Mouse (Mus musculus) stomach, embryonic 16.5 days (tissue): ENCODE measurements around the gene Gpr146. TPM values are rescaled to one million over a fixed set of nuclear protein-coding genes. Genes with fewer than 3 reads are reported as not detected.
A peak's percentile ranks its signal among the peaks of the same experiment; 100 is the strongest.

ENCODE experiments used
- ATAC-seq: fragments of 200-750 bp; cut with Nextera tagmentation; 2 replicates; pipeline ENCODE4 v1.8.0; 2017; ENCODE audit warnings: moderate number of reproducible peaks, moderate TSS enrichment; ENCODE audit not compliant: insufficient read depth, low FRiP score
- H3K27ac ChIP-seq: fragments of 300-500 bp; sonication (generic); 2 replicates; pipeline ENCODE4 v1.5.1; 2014; ENCODE audit warnings: low read length
- H3K27me3 ChIP-seq: fragments of 300-500 bp; sonication (generic); 2 replicates; pipeline ENCODE4 v1.6.1; 2014; ENCODE audit warnings: low read length, control low read depth, mixed read lengths; ENCODE audit not compliant: control insufficient read depth, insufficient read depth
- H3K36me3 ChIP-seq: fragments of 300-500 bp; sonication (generic); 2 replicates; pipeline ENCODE4 v1.6.1; 2014; ENCODE audit warnings: low read length; ENCODE audit not compliant: control insufficient read depth, insufficient read depth
- H3K4me1 ChIP-seq: fragments of 300-500 bp; sonication (generic); 2 replicates; pipeline ENCODE4 v1.6.1; 2014; ENCODE audit warnings: low read length, control low read depth, mixed read lengths; ENCODE audit not compliant: control insufficient read depth, insufficient read depth
- H3K4me2 ChIP-seq: fragments of 300-500 bp; sonication (generic); 2 replicates; pipeline ENCODE4 v1.6.1; 2014; ENCODE audit warnings: low read depth, low read length, mixed read lengths
- H3K4me3 ChIP-seq: fragments of 300-500 bp; sonication (generic); replicated peaks from 2 replicates; pipeline ENCODE4 v1.5.1; 2014; ENCODE audit warnings: mild to moderate bottlenecking, low read length
- H3K9ac ChIP-seq: fragments of 300-500 bp; sonication (generic); 2 replicates; pipeline ENCODE4 v1.6.1; 2014; ENCODE audit warnings: low read length
- H3K9me3 ChIP-seq: fragments of 300-500 bp; sonication (generic); replicated peaks from 2 replicates; pipeline ENCODE4 v1.6.1; 2016; ENCODE audit warnings: low read length, control low read depth; ENCODE audit not compliant: control insufficient read depth
- WGBS: fragments of 180-500 bp; shearing (Covaris S2); extraction: QIAGEN DNeasy Blood & Tissue Kit; methylation state at CpG from one replicate; pipeline ENCODE4 v1.1.7; 2014; 5-methylcytosine and 5-hydroxymethylcytosine counted together
- polyA plus RNA-seq: library from polyadenylated mRNA; unstranded; fragments of >200 nt; fragmentation: Nextera tagmentation; extraction: Ambion mirVana; gene quantifications from 2 replicates; pipeline ENCODE4 v1.2.1, GENCODE M21; 2015

Gpr146 gene
- polyA plus RNA-seq, 1 experiment from 2014 or later, result 4.2 TPM

DNA sequence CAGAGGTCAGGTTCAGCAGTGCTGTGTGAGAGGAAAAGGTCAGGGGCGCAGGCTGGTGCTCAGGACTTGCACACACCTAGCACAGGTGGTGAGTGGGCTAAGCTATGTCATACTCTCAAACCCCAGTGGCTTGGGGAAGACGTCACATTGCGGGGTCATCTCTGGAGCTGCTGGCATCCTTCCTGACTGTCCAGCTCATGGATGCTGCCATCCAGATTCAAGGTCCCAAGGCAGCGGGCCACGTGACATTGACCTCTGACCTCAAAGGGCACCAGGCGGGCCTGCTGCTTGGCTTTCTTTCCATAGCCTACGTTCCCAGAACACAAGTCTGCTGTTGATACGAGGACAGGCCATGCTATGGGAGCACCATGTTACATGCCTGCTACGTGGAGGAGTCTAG is 49.5 kb downstream of the Gpr146 start:
- Histone ChIP-seq H3K9me3 (no peaks in the 10 kb centered on the region), H3K4me1 (peaks cover 27% of the 10 kb centered on the region), H3K9ac (no peak overlapping the region), H3K36me3 (no peaks in the 10 kb centered on the region), H3K27me3 (no peaks in the 10 kb centered on the region), H3K4me3 (no peak overlapping the region), H3K4me2 (no peak overlapping the region), H3K27ac (no peak overlapping the region)
- WGBS, result 79% methylated on average over 9 of the region's 9 CpGs
- ATAC-seq, result no peak

DNA sequence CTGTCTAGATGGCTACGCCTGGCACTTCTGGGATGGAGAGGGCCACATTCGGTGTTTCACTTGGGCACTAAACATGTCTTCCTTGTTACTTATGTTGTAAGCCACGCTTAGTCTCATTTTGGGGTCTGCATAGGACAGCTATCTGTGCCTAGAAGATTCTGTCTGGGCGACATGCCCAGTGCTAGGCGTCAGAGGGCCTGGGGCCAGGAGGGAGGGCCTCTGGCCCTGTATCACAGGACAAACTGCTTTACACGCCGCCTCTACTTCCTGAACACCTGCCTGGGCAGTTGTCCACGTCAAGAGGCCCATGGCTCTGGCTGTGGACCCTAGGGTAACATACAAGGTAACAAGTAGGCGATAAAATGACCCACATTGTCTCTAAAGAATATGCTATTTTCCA is 50.5 kb downstream of the Gpr146 start:
- H3K36me3 ChIP-seq, result no peaks in the 10 kb centered on the region
- no peak overlapping the region for H3K4me2 ChIP-seq
- H3K4me3 ChIP-seq, result no peak overlapping the region
- H3K9ac ChIP-seq, result no peak overlapping the region
- no peaks in the 10 kb centered on the region for H3K9me3 ChIP-seq
- WGBS, result 58% methylated on average over 9 of the region's 9 CpGs
- H3K27ac ChIP-seq, result peak overlapping the region; percentile 2; the same call in 1 of the 2 replicates
- peaks cover 22% of the 10 kb centered on the region for H3K4me1 ChIP-seq
- ATAC-seq, result peak; percentile 38; the same call in 1 of the 2 replicates
- H3K27me3 ChIP-seq, result no peaks in the 10 kb centered on the region

DNA sequence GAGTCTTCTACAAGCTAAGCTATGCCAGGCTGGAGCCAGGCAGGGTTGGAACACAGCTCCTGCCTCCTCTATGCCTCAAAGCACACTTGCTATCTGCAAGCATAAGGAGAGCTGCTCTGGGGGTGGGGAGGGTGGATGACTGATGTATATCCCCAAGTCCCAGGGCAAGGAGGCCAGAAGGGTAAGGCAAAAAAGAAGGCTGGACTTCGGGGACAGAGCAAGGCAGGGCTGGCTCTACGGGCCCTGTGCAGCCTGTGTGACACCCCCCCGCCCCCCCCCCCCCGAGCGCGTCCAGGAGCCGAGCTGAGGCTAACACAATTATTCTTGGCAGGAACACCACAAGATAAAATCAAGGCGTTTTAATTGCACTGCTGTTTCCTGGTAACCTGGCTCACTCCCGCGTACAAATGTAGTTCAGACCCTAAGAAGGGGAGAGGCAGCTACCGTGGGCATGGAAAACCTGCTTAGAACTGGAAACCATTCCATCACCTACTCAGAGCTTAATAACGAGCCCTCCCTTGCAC is 52.4 kb downstream of the Gpr146 start:
- 28% methylated on average over 12 of the region's 12 CpGs for WGBS
- Histone ChIP-seq H3K4me2 (no peak overlapping the region), H3K27me3 (no peaks in the 10 kb centered on the region), H3K9ac (peak overlapping the region; percentile 39; the same call in 1 of the 2 replicates), H3K36me3 (no peaks in the 10 kb centered on the region), H3K4me3 (no peak overlapping the region), H3K4me1 (peaks cover 14% of the 10 kb centered on the region; the same call in 1 of the 2 replicates), H3K9me3 (no peaks in the 10 kb centered on the region), H3K27ac (peak overlapping the region; percentile 58; the same call in 1 of the 2 replicates)
- ATAC-seq, result peak; percentile 49; the same call in 1 of the 2 replicates

DNA sequence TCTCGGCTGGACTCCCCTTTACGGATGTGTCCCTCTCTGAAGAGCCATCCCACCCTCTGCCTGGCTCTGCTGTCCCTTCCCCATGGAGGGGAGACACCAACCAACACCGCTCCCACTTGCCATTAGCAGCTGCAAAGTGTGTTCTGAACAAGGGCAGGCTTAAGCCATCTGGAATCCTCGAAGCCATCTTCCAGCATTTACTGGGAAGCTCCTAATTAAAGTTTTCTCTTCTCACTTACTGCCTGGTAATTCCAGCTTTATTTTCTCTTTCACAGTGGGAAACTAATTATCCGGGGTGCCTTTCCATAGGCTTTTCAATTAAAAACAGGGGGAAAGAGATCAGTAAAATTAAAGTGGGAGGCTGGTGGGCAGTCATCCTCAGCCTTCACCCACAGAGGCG is 54.8 kb downstream of the Gpr146 start:
- no peak overlapping the region for H3K4me2 ChIP-seq
- no peak overlapping the region for H3K9ac ChIP-seq
- H3K9me3 ChIP-seq, result no peaks in the 10 kb centered on the region
- H3K27ac ChIP-seq, result no peak overlapping the region
- no peaks in the 10 kb centered on the region for H3K36me3 ChIP-seq
- peaks cover 11% of the 10 kb centered on the region; the same call in 1 of the 2 replicates for H3K4me1 ChIP-seq
- no peak overlapping the region for H3K4me3 ChIP-seq
- 86% methylated on average over 6 of the region's 6 CpGs for WGBS
- no peaks in the 10 kb centered on the region for H3K27me3 ChIP-seq
- ATAC-seq, result no peak

DNA sequence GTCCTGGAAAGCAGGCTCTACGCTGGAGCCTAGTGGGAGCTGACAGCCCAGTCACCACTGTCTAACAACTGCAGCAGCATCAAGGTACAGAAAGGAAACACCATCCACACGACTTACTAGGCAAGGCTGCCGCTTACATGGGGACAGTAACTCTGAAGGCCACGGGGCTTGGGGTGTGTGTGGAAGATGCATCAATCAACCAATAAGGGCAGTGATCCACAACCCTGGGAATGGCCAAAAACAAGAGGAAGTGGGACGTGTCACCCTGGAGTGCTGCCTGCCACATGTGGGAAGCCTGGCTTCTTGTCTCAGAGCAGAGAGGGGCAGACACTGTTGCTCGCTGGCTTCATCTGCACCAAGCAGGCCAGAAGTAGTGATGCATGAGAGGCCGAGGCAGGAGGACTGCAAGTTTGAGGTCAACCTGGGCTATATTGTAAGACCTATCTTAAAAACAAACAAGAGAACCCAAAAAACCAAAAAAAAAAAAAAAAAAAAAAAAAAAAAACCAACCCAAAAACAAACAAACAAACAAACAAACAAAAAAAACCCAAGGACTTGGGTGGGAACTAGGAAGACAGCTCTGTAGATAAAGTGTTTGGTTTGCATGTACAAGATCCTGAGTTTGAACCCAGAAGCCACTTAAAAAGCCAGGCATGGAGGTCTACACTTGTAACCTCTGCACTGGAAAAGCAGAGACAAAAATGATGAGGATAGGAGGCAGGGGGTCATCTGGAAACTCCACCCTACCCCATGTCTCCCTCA is 55.4 kb downstream of the Gpr146 start:
- Histone ChIP-seq H3K4me3 (no peak overlapping the region), H3K27ac (no peak overlapping the region), H3K27me3 (no peaks in the 10 kb centered on the region), H3K4me2 (no peak overlapping the region), H3K4me1 (peaks cover 10% of the 10 kb centered on the region; the same call in 1 of the 2 replicates), H3K9ac (no peak overlapping the region), H3K9me3 (no peaks in the 10 kb centered on the region), H3K36me3 (no peaks in the 10 kb centered on the region)
- WGBS, result 77% methylated on average over 7 of the region's 7 CpGs
- ATAC-seq, result no peak

DNA sequence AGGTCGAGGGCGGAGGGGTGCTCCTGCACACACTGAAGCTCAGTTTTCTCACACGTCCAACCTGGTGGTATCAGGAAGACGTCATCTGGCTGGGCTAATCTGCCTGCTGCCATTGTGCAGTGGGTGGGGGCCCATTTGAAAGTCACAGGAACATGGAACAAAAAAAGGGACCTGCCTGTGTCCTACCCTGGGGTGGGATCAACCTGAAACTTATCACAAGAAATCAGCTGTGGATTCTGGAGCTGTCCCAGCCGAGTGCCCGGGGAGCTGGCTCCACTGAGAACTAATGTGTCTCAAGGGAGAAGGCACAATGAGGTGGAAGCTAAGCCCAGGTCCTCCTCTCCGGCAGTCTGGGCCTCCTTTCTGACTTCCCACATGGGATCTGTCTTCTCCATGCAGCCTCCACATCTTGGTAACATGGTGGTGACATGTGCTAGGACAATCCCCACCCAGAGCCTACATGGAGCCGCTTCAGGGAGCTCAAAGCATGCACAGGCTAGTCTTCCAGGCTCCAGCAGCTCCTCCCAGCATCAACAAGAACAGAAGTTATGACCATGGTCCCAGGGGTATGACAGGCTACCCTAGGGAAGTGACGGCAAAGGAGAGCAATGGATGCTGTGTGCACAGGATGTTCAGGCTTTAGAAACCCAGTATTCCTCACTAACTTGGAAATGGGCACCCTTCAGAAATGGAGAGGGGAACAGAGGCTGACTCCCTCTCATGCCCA is 56.5 kb downstream of the Gpr146 start:
- no peak for ATAC-seq
- Histone ChIP-seq H3K9ac (no peak overlapping the region), H3K4me2 (no peak overlapping the region), H3K27ac (no peak overlapping the region), H3K4me1 (peaks cover 13% of the 10 kb centered on the region; the same call in 1 of the 2 replicates), H3K4me3 (no peak overlapping the region), H3K9me3 (no peaks in the 10 kb centered on the region), H3K36me3 (no peaks in the 10 kb centered on the region), H3K27me3 (no peaks in the 10 kb centered on the region)
- 71% methylated on average over 9 of the region's 9 CpGs for WGBS

DNA sequence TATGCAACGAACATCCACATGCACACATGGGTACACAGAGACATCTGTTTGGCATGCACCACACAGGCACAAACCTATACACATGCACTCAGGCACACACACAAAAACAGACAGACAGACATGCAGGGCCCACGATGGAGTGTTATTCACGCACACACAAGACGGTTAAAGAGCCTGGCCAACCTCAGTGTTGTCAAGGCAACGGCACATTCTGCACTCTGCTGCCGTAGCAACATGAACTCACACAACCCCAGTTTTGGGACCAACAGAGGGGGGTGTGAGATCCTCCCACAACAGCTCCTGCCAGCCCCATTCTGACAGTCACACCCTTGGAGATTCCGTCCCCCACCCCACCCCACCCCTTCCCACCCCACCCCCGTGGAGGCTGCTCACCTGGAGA is 57.4 kb downstream of the Gpr146 start:
- no peak overlapping the region for H3K27ac ChIP-seq
- H3K4me1 ChIP-seq, result peaks cover 7% of the 10 kb centered on the region; the same call in 1 of the 2 replicates
- H3K36me3 ChIP-seq, result no peaks in the 10 kb centered on the region
- H3K27me3 ChIP-seq, result no peaks in the 10 kb centered on the region
- ATAC-seq, result no peak
- no peaks in the 10 kb centered on the region for H3K9me3 ChIP-seq
- WGBS, result 41% methylated on average over 8 of the region's 8 CpGs
- H3K9ac ChIP-seq, result no peak overlapping the region
- no peak overlapping the region for H3K4me2 ChIP-seq
- H3K4me3 ChIP-seq, result no peak overlapping the region

DNA sequence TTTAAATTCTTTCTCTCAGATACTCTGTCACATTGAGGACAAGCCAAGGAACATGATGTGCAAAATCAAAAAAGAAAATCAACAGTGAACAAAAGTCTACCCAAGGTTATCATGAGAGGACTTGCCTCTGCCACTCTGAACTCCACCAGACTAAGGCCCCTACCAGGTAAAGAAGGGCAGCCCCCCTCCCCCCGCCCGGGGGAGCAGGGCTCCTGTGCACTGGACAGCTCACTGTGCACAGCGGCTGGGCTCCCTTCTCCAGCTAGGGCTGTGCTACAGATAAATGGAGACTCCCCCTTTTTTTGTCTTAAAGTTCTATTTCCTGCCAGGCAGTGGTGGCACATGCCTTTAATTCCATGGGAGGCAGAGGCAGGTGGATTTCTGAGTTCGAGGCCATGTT is 60.3 kb downstream of the Gpr146 start:
- Histone ChIP-seq H3K4me1 (peaks cover 10% of the 10 kb centered on the region), H3K27me3 (no peaks in the 10 kb centered on the region), H3K4me2 (no peak overlapping the region), H3K36me3 (no peaks in the 10 kb centered on the region), H3K4me3 (no peak overlapping the region), H3K9me3 (no peaks in the 10 kb centered on the region), H3K9ac (no peak overlapping the region), H3K27ac (no peak overlapping the region)
- 88% methylated on average over 4 of the region's 4 CpGs for WGBS
- ATAC-seq, result no peak

DNA sequence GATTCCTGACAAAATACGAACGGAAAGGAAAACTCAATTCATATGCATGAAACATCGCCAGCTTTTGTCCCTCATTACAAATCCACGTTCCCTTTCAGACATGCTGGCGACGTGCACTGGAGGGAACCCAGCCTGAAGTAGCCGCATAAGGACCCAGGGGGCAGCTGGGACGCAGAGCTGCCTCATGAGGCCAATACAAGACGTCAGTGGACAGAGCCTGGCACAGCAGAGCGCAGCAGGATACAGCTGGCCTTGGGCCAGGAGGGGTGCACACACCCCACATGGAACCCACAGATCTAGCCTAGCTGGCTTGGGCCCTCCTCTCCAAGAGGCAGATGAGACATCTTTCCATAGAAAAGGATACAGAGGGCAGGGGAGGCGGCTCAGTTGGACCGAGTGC is 60.9 kb downstream of the Gpr146 start:
- Histone ChIP-seq H3K27ac (no peak overlapping the region), H3K27me3 (no peaks in the 10 kb centered on the region), H3K4me1 (peaks cover 16% of the 10 kb centered on the region), H3K36me3 (no peaks in the 10 kb centered on the region), H3K9ac (no peak overlapping the region), H3K9me3 (no peaks in the 10 kb centered on the region), H3K4me2 (no peak overlapping the region), H3K4me3 (no peak overlapping the region)
- 83% methylated on average over 12 of the region's 12 CpGs for WGBS
- ATAC-seq, result no peak
